Mouse (Mus musculus) lung, embryonic 16.5 days (tissue): Measurements from ENCODE around the gene Rapgef4. TPM values are rescaled to one million over a fixed set of nuclear protein-coding genes. Genes with fewer than 3 reads are reported as not detected.

Experiments
- polyA plus RNA-seq: library from polyadenylated mRNA; unstranded; fragments of >200 nt; fragmentation: Nextera tagmentation; extraction: Ambion mirVana; gene quantifications from 2 replicates; pipeline ENCODE4 v1.2.1, GENCODE M21; 2015

The Rapgef4 gene
- polyA plus RNA-seq, 1 experiment from 2014 or later = 3.7 TPM

Other genes with a start within 250 kb of the Rapgef4 start
- gene Itga6, start 235.6 kb upstream of the Rapgef4 start, polyA plus RNA-seq = 62.9 and 79.0 TPM in 2 replicates
- gene Pdk1, start 108.0 kb upstream of the Rapgef4 start, polyA plus RNA-seq = 54.0 and 57.1 TPM in 2 replicates